ENCODE assay signal across 25 mouse cellular contexts in the genomic region with DNA sequence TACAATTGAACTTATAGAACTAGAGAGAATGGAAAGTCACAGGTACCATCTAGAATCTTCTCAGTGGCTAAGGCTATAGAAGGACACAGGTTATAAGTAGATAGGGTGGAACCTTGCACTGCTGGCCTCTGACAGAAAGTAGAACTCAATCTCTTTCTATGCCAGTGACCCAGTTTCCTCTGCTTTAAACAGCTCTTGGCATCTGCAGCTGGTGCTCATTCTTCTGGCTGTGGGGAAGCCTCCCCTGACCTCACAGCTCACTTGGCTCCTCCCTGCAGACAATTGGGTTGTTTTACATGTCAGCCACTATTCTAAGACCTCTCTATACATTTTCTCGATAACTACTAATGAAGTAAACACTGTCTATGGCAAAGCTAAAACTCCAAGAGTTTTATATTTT. TPM values are rescaled to one million over a fixed set of nuclear protein-coding genes. Genes with fewer than 3 reads are reported as not detected.
DNase-seq lines count a peak whose midpoint lies in the region; ATAC-seq and TF ChIP-seq lines count a peak whose summit lies in the region.
"Had no signal": no experiment of that assay in that cellular context is flagged by ENCODE, and none has a peak within 500 bp of the region (broad histone marks: within the 10 kb centered on the region; RNA-seq: fewer than 3 reads in every experiment).

No protein-coding gene starts in this region.

- peaks cover 2% of the 10 kb centered on the region; the same call in 1 of the 2 replicates for H3K4me1 ChIP-seq in kidney, adult 2 months (ENCODE audit: control insufficient read depth, insufficient read depth, low read length)
- no peaks in the 10 kb centered on the region for H3K4me1 ChIP-seq in kidney, embryonic 16.5 days (ENCODE audit: insufficient read depth, low read length)
- no peaks in the 10 kb centered on the region for H3K4me1 ChIP-seq in lung, postnatal 0 days (ENCODE audit: insufficient read depth, low read depth, low read length)
- no peaks in the 10 kb centered on the region for H3K4me1 ChIP-seq in liver, embryonic 11.5 days (replicated peaks; ENCODE audit: control insufficient read depth, insufficient read depth, low read length)
- H3K4me1 ChIP-seq: hindbrain, embryonic 12.5 days; liver, embryonic 13.5 days; lung, embryonic 15.5 days; midbrain, embryonic 12.5 days; stomach, embryonic 15.5 days had no signal

- H3K27ac ChIP-seq in kidney, adult 2 months (ENCODE audit: insufficient read depth, low read depth, low read length) = no peak overlapping the region
- H3K27ac ChIP-seq in kidney, embryonic 16.5 days (ENCODE audit: low read length) = no peak overlapping the region
- H3K27ac ChIP-seq in lung, postnatal 0 days (ENCODE audit: low read length) = no peak overlapping the region
- no peak overlapping the region for H3K27ac ChIP-seq in liver, embryonic 11.5 days (ENCODE audit: low read depth, low read length)
- H3K27ac ChIP-seq: heart, embryonic 10.5 days; hindbrain, embryonic 12.5 days; left cerebral cortex, adult 2 months; liver, embryonic 13.5 days; lung, embryonic 15.5 days; midbrain, embryonic 12.5 days; stomach, embryonic 15.5 days had no signal

- no peaks in the 10 kb centered on the region for H3K9me3 ChIP-seq in kidney, embryonic 16.5 days (ENCODE audit: low read length)
- H3K9me3 ChIP-seq in lung, postnatal 0 days (ENCODE audit: low read length) = no peaks in the 10 kb centered on the region
- no peaks in the 10 kb centered on the region for H3K9me3 ChIP-seq in liver, embryonic 11.5 days (ENCODE audit: control insufficient read depth, low read length)
- H3K9me3 ChIP-seq: heart, embryonic 10.5 days; hindbrain, embryonic 12.5 days; liver, embryonic 13.5 days; lung, embryonic 15.5 days; midbrain, embryonic 12.5 days; stomach, embryonic 15.5 days had no signal

- no peak for TF ChIP-seq CTCF in kidney, adult 2 months (conservative IDR thresholded peaks at IDR 0.05; ENCODE audit: insufficient read depth, insufficient read length, low read depth, low read length)
- no peak for TF ChIP-seq CTCF in lung, postnatal 0 days (IDR thresholded peaks at IDR 0.05)

- DNase-seq in adrenal gland, postnatal 36 days = peak; percentile 36 to 52
- no peak for DNase-seq in adrenal gland, postnatal 10 days
- DNase-seq in kidney, adult 2 months = peak; percentile 37
- DNase-seq in skeletal muscle tissue, adult 2 months (ENCODE audit: low read depth, low spot score) = peak; percentile 58
- peak; percentile 33 to 63 for DNase-seq in thymus, postnatal 36 days
- DNase-seq in lung, postnatal 0 days (ENCODE audit: low spot score) = no peak
- no peak for DNase-seq in liver, embryonic 11.5 days (ENCODE audit: low spot score)
- DNase-seq: adrenal gland, adult 8-10 months; cerebellum, adult 11 months; cerebellum, postnatal 10 days; forebrain, postnatal 0 days; kidney, adult 8-10 months; kidney, postnatal 36 days; layer of hippocampus, adult 9-11 months; liver, embryonic 13.5 days; spleen, adult 18-20 months had no signal

- H3K36me3 ChIP-seq in kidney, adult 2 months (ENCODE audit: control insufficient read depth, insufficient read depth, low read length) = no peaks in the 10 kb centered on the region
- H3K36me3 ChIP-seq in kidney, embryonic 16.5 days (ENCODE audit: insufficient read depth, low read length) = no peaks in the 10 kb centered on the region
- no peaks in the 10 kb centered on the region for H3K36me3 ChIP-seq in lung, postnatal 0 days (ENCODE audit: insufficient read depth, low read length)
- H3K36me3 ChIP-seq in liver, embryonic 11.5 days (ENCODE audit: control insufficient read depth, insufficient read depth, low read length) = no peaks in the 10 kb centered on the region
- H3K36me3 ChIP-seq: heart, embryonic 10.5 days; hindbrain, embryonic 12.5 days; liver, embryonic 13.5 days; lung, embryonic 15.5 days; midbrain, embryonic 12.5 days; stomach, embryonic 15.5 days had no signal

- no peak overlapping the region for H3K4me2 ChIP-seq in kidney, embryonic 16.5 days (replicated peaks; ENCODE audit: low read depth, low read length)
- no peak overlapping the region for H3K4me2 ChIP-seq in lung, postnatal 0 days (replicated peaks; ENCODE audit: low read depth, low read length)
- H3K4me2 ChIP-seq in liver, embryonic 11.5 days = no peak overlapping the region
- H3K4me2 ChIP-seq: hindbrain, embryonic 12.5 days; liver, embryonic 13.5 days; lung, embryonic 15.5 days; midbrain, embryonic 12.5 days; stomach, embryonic 15.5 days had no signal

- no peak for ATAC-seq in kidney, embryonic 16.5 days (ENCODE audit: low FRiP score, low TSS enrichment)
- ATAC-seq in lung, postnatal 0 days = no peak
- no peak for ATAC-seq in liver, embryonic 11.5 days (replicated peaks; ENCODE audit: low FRiP score)
- ATAC-seq: forebrain, postnatal 0 days had no signal

- no peak for TF ChIP-seq EP300 in lung, postnatal 0 days (IDR thresholded peaks at IDR 0.05)

- H3K27me3 ChIP-seq in kidney, adult 2 months (replicated peaks; ENCODE audit: control insufficient read depth, insufficient read depth, low read length) = no peaks in the 10 kb centered on the region
- H3K27me3 ChIP-seq in kidney, embryonic 16.5 days (ENCODE audit: insufficient read depth, low read length) = no peaks in the 10 kb centered on the region
- no peaks in the 10 kb centered on the region for H3K27me3 ChIP-seq in lung, postnatal 0 days (replicated peaks; ENCODE audit: insufficient read depth, low read length)
- no peaks in the 10 kb centered on the region for H3K27me3 ChIP-seq in liver, embryonic 11.5 days (replicated peaks; ENCODE audit: control insufficient read depth, insufficient read depth, low read length)
- H3K27me3 ChIP-seq: CH12.LX; hindbrain, embryonic 12.5 days; liver, embryonic 13.5 days; lung, embryonic 15.5 days; midbrain, embryonic 12.5 days; stomach, embryonic 15.5 days had no signal

- H3K9ac ChIP-seq in kidney, embryonic 16.5 days (replicated peaks; ENCODE audit: low read length) = no peak overlapping the region
- no peak overlapping the region for H3K9ac ChIP-seq in lung, postnatal 0 days (replicated peaks; ENCODE audit: low read depth)
- H3K9ac ChIP-seq in liver, embryonic 11.5 days (ENCODE audit: low read depth, low read length) = no peak overlapping the region
- H3K9ac ChIP-seq: forebrain, postnatal 0 days; hindbrain, embryonic 12.5 days; liver, embryonic 13.5 days; lung, embryonic 15.5 days; midbrain, embryonic 12.5 days; stomach, embryonic 15.5 days had no signal

- H3K4me3 ChIP-seq in kidney, adult 2 months (ENCODE audit: insufficient read depth, low read depth, low read length) = no peak overlapping the region
- no peak overlapping the region for H3K4me3 ChIP-seq in kidney, embryonic 16.5 days (ENCODE audit: low read length)
- no peak overlapping the region for H3K4me3 ChIP-seq in lung, postnatal 0 days (ENCODE audit: low read depth, low read length)
- no peak overlapping the region for H3K4me3 ChIP-seq in liver, embryonic 11.5 days (ENCODE audit: low read depth, low read length)
- H3K4me3 ChIP-seq: heart, embryonic 10.5 days; hindbrain, embryonic 12.5 days; left cerebral cortex, adult 2 months; liver, embryonic 13.5 days; lung, embryonic 15.5 days; midbrain, embryonic 12.5 days; stomach, embryonic 15.5 days had no signal

- no peak for TF ChIP-seq POLR2A in kidney, adult 2 months (IDR thresholded peaks at IDR 0.05; ENCODE audit: low read depth, low read length)

- WGBS in kidney, adult 2 months = 71% methylated on average over 1 of the region's 1 CpGs
- WGBS in kidney, embryonic 16.5 days = 79% methylated on average over 1 of the region's 1 CpGs
- WGBS in lung, postnatal 0 days = 59% methylated on average over 1 of the region's 1 CpGs
- 100% methylated on average over 1 of the region's 1 CpGs for WGBS in liver, embryonic 11.5 days

RNA-seq across cellular contexts. Expression of a gene that starts 17.8 kb away (rescaled TPM):
- 1,000 to 10,000 TPM; 2,132 to 4,124 TPM for total RNA-seq in adrenal gland, postnatal 36 days (2021)
- total RNA-seq in adrenal gland, postnatal 10 days (2021) = 1,000 to 10,000 TPM in 1 of 2 experiments, 100 to 1,000 TPM in 1; 658 to 1,673 TPM
- polyA plus RNA-seq in kidney, adult 2 months (2012; rRNA removed) = 156 and 211 TPM in 2 replicates
- polyA plus RNA-seq in kidney, embryonic 16.5 days (2015; fragmentation: Nextera tagmentation; extraction: Ambion mirVana) = 114 and 119 TPM in 2 replicates
- polyA plus RNA-seq in lung, postnatal 0 days (2015; fragmentation: Nextera tagmentation; extraction: Ambion mirVana) = 217 and 260 TPM in 2 replicates
- polyA plus RNA-seq in liver, embryonic 11.5 days (2014; fragmentation: Nextera tagmentation; extraction: Ambion mirVana) = 45.2 and 50.7 TPM in 2 replicates
- total RNA-seq: monocyte, adult 5-6 weeks had no signal

Comparison
In these comparisons a context has a peak if more than half of its experiments do, and no peak if none do; other contexts are left out.
1. DNase-seq: peak in adrenal gland, postnatal 36 days (2 of 2), kidney, adult 2 months (single experiment), skeletal muscle tissue, adult 2 months (single experiment) and thymus, postnatal 36 days (2 of 2); none in adrenal gland, postnatal 10 days (single experiment), lung, postnatal 0 days (single experiment) and liver, embryonic 11.5 days (single experiment).